Mouse (Mus musculus) olfactory bulb, adult 2 months (tissue): ENCODE data around the gene Med14.

Source experiments
- CTCF ChIP-seq: fragments of 200-500 bp; IDR thresholded peaks from 2 replicates; pipeline ENCODE4 v1.5.1; 2012; ENCODE audit warnings: low read depth, mild to moderate bottlenecking, low read length, moderate library complexity; ENCODE audit not compliant: insufficient read depth
- POLR2A ChIP-seq: fragments of 200-500 bp; IDR thresholded peaks from 2 replicates; pipeline ENCODE4 v1.6.1; 2012; ENCODE audit warnings: mild to moderate bottlenecking, low read depth, low read length, moderate library complexity; ENCODE audit not compliant: insufficient read depth

DNA sequence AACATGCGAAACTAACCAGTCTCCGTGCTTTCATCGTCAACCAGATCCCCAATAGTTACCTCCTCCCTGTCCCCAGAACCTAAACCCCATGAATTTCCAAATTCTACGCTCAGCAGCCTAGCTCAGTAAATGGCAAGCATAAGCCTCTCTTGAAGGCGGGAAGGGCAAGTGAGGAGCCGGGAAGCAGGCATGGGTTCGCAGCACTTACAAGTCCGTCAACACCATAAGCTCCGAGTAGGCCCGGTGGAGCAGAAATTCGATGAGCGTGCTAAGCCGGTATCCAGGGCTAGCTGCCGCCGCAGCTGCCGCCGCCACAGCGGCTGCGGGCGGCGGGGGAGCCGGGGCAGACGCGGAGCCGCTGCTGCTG, 631 bp downstream of the Med14 start:
- TF ChIP-seq POLR2A: no peak
- TF ChIP-seq CTCF: no peak
